Mouse (Mus musculus) lung, adult 2 months (tissue): ENCODE data around the gene E130308A19Rik.

Experiments used
- CTCF ChIP-seq: fragments of 200-500 bp; IDR thresholded peaks from 2 replicates; pipeline ENCODE4 v1.5.1; 2011; ENCODE audit warnings: mild to moderate bottlenecking, low read length, control low read depth; ENCODE audit not compliant: insufficient read depth
- POLR2A ChIP-seq: fragments of 200-500 bp; IDR thresholded peaks from 2 replicates; pipeline ENCODE4 v1.6.1; 2011; ENCODE audit warnings: low read depth, mild to moderate bottlenecking, control low read depth, low read length, borderline replicate concordance; ENCODE audit errors: extremely low read depth

DNA sequence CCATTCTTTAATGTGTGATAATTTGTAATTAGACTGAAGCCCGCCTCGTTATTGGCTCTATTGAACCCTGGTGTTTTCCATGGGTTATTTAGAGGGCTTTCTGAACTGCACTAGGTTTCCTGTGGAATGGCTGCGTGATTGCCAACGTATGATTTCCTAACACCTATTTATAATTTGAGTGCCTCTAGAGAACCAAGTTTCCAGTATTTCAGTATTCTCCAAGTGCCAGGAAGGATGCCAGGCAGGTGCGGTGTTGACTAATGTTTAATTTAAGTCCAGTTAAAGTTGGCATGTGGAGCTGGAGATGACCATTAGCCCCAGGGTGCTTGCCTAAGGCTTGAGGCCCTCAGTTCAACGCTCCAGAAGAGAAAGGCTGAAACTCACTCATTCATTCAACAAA lies 161.1 kb downstream of the E130308A19Rik start:
- TF ChIP-seq CTCF (no peak), POLR2A (no peak)
